Mouse (Mus musculus) E14TG2a.4 (cell line): Measurements from ENCODE around the gene Olfr373.

Experiments used
- CTCF ChIP-seq: conservative IDR thresholded peaks from 2 replicates; pipeline ENCODE4 v1.5.1; 2014; ENCODE audit warnings: low read length
- NANOG ChIP-seq: IDR thresholded peaks from 2 replicates; pipeline ENCODE4 v1.6.1; 2014; ENCODE audit warnings: borderline replicate concordance, low read length, mixed read lengths

- TF ChIP-seq CTCF (no peak), NANOG (no peak)
These were observed 52.7 kb downstream of the Olfr373 start for GRCm38 (mm10) chr8:72135446-72136301.
